Mouse (Mus musculus) gastrocnemius, postnatal 14 days (tissue): ENCODE data around the gene Zfp366. TPM values are rescaled to one million over a fixed set of nuclear protein-coding genes. Genes with fewer than 3 reads are reported as not detected.

Source experiments
- DNase-seq: peaks from one replicate; pipeline ENCODE4 v3.0.0; 2021; ENCODE audit warnings: mixed read lengths
- intact Hi-C: fragments of 180-260 bp; cut with DNase I; formaldehyde crosslinking; loops from one replicate; pipeline ENCODE4 v1.15.1; 2025; ENCODE audit warnings: low total_unique reads
- total RNA-seq, 2 experiments: library from RNA; stranded (reverse); gene quantifications; 2 replicates each; pipeline ENCODE4 v1.2.3; 2021

Zfp366 gene
- total RNA-seq, 2 experiments from 2014 or later = 6.0 to 7.4 TPM

GRCm38 (mm10) chr13:99241984-99242383 lies 57.4 kb downstream of the Zfp366 start:
- DNase-seq = no peak
- intact Hi-C loops = no loop called here

- intact Hi-C loops = no loop called here
- no peak for DNase-seq
Measured at GRCm38 (mm10) chr13:99242895-99243294, 58.3 kb downstream of the Zfp366 start.

- intact Hi-C loops = no loop called here
- no peak for DNase-seq
Measured at GRCm38 (mm10) chr13:99243831-99244230, 59.2 kb downstream of the Zfp366 start.

- no peak for DNase-seq
- intact Hi-C loops = no loop called here
Measured at GRCm38 (mm10) chr13:99244471-99244870, 59.8 kb downstream of the Zfp366 start.

DNA sequence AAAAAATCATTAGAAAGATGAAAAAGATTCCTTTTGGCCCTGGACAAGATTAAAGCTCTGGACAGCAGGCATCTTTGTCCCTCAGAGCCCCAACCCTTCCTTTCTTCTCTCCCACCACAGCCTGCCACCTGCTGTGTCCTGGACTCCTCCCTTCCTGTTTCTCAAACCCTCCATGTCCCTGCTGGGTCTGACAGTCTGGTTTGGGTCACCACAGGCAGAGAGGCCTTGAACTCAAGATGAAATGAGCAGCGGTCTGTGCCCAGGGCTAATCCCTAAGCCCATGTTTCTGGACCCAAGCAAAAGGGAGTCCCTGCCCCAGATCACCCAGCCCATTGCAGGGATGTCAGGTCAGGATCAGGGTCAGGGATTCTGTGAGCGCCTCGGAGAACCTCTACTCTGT lies 60.3 kb downstream of the Zfp366 start:
- intact Hi-C loops = no loop called here
- no peak for DNase-seq

DNA sequence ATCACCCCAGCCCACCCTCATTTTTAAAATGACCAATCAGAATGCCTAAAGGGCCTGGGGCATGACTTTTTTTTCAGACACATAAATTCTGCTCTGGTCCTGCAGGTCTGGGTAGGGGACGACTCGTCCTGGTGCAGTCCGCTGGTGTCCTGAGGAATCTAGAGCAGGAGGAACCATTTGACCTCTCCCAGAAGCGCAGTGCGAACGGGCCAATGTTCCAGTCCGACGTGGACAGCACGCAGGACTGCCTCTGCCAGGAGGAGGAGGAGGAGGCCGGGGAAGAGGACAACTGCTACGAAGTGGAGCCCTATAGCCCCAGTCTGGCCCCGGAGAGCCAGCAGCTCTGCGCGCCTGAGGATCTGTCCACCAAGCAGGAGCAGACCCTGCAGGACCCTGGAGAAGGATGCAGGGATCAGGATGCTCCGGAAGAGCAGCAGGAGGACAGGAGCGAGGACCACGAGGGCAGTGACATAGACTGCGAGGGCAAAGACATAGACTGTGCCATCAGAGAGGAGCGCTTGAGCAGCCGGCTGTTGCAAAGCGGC lies 61.4 kb downstream of the Zfp366 start:
- no peak for DNase-seq
- intact Hi-C loops = no loop called here

DNA sequence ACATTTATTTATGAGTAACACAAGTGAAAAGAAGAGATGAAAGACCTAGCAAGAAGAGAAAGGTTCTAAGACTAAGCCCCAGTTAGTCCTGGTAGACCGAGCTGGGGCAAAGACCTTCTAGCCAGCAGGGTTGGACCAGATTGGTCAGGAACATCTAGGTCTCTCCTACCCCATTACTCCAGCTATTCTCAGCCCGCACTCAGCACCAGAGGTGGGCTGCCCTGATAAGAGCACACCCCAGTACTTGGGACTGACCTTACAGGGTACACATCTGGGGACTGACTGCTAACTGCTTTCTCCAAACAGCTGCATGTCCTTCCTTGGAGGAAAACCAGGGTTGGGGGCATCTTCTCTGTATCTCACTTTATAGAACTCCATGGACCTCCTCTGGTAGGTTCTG lies 66.2 kb downstream of the Zfp366 start:
- intact Hi-C loops = no loop called here
- no peak for DNase-seq

DNA sequence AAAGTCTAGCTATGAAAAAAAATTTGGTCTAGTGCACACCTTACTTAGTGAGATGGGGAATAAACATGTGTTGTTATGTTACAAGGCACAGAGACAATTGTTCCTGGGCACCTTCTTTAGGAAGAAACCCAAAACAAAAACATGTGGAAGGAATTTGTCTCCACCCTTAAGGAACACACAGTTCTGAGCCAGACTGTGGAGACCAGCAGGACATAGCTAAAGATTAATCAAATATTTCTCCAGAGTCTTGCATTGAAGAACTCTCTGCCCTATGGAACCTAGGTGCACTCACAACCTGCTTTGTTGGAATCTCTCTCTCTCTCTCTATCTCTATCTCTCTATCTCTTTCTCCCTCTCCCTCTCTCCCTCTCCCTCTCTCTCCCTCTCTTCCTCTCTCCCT lies 69.6 kb downstream of the Zfp366 start:
- intact Hi-C loops = no loop called here
- no peak for DNase-seq

GRCm38 (mm10) chr13:99254781-99255180 lies 70.2 kb downstream of the Zfp366 start:
- intact Hi-C loops = no loop called here
- DNase-seq = no peak

DNA sequence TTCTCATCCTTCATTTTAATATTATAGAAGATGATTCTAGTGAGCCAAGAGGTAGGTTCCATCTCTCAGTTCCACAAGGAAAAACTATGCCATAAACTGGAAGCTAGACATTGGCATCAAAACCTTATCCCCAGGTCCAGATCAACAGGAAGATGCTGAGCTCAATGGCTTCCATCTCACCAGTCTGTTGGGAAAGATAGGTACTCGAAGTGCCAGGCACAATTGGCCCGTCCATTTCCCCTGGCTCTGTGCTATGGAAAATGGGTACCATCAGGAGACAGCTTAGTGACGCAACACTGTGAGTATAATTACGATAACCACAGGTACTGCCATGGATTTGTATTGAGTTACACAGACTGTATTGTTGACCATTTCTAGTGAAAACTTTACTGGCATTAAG lies 72.3 kb downstream of the Zfp366 start:
- no peak for DNase-seq
- intact Hi-C loops = no loop called here

DNA sequence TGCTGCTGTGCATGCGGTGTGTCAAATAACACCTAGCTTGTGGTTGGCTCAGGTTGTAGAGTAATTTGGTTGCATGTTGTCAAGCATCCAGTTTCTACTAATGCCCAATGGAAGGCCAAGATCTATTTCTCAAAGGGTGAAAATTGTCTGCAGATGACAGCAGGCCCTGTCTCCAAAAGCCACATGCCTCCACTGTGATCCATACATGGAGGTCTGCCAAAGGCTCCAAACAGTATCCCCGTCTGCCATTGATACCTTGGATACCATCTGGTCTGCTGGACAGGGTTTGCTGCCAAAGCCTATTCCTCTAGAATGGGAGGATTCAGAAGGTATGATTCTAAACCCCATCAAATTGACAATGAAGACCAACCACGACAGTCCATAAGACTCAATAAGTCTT lies 74.1 kb downstream of the Zfp366 start:
- no peak for DNase-seq
- intact Hi-C loops = no loop called here

DNA sequence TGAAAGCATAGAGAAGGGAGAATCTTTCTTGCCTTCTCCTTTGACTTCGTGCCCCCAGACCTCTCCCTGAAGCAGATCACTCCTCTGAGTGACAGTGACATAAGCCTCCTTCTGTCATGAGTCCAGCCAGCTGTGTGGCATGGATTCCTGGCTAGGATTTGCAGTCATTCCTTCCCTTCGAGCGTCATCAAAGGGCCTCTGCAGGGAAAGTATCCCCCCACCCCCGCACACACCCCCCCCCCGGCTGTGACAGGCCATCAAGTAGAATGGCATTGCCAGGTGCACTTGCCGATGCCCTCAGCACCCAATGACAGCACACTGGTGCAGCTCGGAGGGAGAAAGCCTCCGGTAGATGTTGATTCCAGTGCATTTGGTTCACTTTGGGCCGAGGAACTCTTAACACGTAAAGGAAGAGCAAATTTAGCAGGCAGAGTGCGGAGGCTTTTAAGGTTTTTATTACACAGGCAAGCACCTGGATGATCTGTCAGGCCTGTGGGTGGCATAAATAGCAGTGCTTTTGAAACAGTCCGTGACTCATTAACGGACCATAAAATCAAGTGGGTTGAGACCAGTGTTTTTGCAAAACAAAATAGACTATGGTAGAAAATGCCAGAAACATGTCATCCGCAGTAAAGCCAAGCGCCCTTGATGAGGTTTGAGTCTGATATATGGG lies 75.0 kb downstream of the Zfp366 start:
- DNase-seq = peak; percentile 24
- intact Hi-C loops = no loop called here

DNA sequence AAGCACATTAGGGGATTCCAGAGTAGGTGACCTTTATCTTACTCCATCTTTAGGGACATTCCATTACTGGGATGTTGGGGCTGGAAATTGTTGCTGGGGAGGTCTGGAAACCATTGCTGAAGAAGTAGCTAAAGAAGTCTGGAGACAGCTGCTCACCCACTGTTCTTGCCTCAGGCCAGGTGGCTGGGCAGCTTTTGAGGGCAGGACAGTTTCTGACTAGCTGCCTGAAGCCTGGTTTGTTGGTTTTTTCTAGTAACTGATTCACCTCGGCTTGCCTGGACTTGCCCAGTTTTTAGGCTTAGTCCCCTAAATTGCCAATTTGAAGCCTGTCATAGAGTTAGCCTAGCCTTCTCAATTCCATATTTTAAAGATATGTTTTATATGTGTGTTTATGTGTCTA lies 77.8 kb downstream of the Zfp366 start:
- DNase-seq = no peak
- intact Hi-C loops = no loop called here

GRCm38 (mm10) chr13:99263159-99263783 lies 78.6 kb downstream of the Zfp366 start:
- intact Hi-C loops = no loop called here
- no peak for DNase-seq

GRCm38 (mm10) chr13:99264483-99264882 lies 79.9 kb downstream of the Zfp366 start:
- intact Hi-C loops = no loop called here

DNA sequence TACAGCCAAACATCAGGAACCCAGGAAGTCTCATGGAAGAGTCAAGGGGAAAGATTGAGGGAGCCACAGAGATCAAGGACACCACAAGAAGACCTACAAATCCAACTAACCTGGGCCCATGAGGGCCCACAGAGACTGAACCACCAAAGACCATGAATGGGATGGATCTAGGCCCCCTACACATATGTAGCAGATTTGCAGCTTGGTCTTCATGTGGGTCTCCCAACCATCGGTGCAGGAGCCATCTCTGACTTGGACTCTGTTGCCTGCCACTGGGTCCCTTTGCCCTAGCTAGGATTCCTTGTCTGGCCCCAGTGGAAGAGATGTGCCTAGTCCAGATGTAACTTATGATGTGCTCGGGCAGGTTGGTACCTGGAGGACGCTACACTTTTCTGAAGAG lies 87.4 kb downstream of the Zfp366 start:
- no peak for DNase-seq
- intact Hi-C loops = no loop called here

More at GRCm38 (mm10) chr13:99264483-99264882, 79.9 kb downstream of the Zfp366 start:
- DNase-seq = no peak

DNA sequence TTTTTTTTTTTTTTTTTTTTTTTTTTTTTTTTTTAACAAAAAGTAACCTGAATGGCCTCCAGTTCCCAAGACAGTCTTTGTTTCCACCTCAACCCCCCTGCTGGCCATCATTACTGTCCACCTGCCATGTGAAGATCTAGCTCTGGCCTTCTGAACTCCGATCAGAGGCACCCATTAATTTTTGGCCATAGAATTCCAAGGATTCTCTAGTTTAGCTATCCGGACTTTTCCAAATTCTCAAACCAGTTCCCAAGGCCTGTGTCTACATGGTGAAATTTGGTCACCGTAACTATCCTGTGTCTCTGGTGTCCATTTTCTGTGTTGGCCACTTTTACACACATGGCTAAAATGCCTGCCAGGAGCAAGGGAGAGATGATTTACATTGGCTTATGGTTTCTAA lies 92.9 kb downstream of the Zfp366 start:
- intact Hi-C loops = no loop called here

DNA sequence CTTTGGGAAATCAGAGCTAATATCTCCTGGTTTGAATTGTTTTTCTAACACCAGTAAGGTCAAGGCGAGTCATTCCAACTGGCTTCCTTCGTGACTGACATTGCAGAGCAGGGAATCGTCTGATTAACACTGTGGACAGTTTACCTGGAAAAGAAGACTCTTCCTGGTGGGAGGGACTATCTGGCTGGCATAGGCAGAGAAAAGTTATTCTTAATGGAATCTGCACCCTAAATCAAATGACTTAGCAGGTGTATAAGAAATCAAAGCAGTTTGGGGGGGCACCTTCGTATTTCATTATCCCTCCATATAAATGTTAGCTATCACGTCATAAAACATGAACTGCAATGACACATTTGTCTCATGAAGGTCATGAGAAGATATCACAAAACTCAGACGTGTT lies 93.9 kb downstream of the Zfp366 start:
- intact Hi-C loops = no loop called here
- no peak for DNase-seq

More for the DNA sequence above, 92.9 kb downstream of the Zfp366 start:
- no peak for DNase-seq

DNA sequence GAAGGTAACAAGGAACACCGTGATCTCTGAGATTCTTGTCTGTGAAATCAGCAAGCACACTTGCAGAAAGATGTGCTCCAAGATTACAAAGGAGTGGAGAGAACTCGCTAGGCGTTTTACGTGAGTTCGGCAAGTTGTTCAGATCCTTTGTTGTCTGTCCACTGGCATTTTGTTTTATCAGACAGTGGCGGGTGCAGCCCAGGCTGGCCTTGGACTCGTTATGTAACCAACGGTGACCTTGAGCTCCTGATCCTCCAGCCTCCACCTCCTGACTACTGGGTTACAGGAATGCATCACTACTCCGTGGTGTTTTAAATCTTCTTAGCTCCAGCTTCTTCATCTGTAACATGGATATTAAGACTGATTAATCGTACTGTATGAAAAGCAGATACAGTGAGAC lies 94.7 kb downstream of the Zfp366 start:
- DNase-seq = no peak
- intact Hi-C loops = no loop called here

DNA sequence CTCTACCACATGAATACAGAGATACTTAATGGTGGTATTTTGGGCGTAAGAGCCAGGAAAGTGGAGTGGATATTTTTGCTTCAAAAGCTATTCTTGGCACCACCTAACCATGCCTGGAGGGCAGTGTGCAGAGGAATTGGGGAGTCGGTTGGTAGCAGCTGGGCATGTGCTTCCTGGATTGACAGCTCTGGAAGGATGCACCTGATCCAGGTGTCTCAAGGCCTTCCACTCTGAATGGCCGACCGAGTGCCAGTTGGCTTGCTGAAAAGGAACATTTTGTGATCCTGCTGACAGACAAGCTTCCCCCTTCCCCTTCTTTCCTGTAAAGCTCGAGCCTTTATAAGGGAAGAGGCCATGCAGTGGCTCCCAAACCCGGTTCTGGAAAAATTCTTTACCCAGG lies 98.3 kb downstream of the Zfp366 start:
- no peak for DNase-seq
- intact Hi-C loops = no loop called here

- DNase-seq = no peak
- intact Hi-C loops = no loop called here
Measured at GRCm38 (mm10) chr13:99283916-99284315, 99.3 kb downstream of the Zfp366 start.
